Mouse (Mus musculus): Measurements from ENCODE around the gene Xylt2. TPM values are rescaled to one million over a fixed set of nuclear protein-coding genes. Genes with fewer than 3 reads are reported as not detected.
"Not testable (repeated sequence)": the region's sequence is repeated elsewhere in the genome, so short reads cannot be mapped to it uniquely, and the experiment has no call there.

Xylt2 gene
- polyA plus RNA-seq, 1 experiment from 2014 or later = 15.4 TPM

DNA sequence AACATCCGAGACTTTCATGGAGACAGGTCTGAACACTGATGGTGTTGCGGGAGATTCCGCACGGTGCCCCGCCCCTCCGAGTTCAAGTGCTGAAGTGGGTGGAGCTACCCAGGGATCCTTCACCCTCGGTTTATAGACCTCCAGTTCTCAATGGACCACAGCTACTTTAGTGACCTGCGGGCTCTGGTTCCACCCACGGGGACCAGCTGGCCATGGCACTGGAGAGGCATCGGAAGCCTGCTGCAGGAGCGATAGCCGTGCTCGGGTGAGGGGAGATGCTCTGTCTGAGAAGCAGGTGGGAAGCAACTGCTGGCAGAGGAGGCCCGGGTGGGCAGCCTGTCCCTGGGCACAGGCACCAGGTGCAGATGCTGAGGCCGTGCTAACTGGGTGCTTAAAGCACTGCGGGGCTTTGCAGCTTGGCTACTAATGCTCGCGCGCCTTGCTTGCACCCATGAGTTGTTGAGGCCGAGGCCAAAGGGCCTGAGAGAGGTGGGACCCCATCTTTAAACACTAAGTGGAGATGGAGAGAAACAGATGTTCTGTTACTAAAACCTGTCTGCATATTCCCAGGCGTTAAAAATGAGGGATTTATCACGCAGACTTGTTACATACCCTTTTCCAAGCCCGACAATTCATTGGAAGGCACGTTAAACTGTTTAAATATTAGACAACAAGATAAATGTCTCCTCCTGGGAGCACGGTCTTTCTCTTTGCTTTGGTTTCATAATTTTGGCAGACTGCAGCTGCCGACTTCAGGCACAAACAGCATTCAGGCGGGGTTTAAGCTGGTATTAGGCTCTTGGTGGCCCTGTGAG, 24.3 kb upstream of the Xylt2 start:
- Histone ChIP-seq H3K36me3 (no peaks in the 10 kb centered on the region), H3K27ac (replicated peaks) (no peak overlapping the region), H3K4me1 (peaks cover 9% of the 10 kb centered on the region), H3K4me2 (peak overlapping the region; percentile 29), H3K4me3 (replicated peaks) (no peak overlapping the region), H3K9me3 (replicated peaks) (no peaks in the 10 kb centered on the region), H3K27me3 (replicated peaks) (no peaks in the 10 kb centered on the region), H3K9ac (replicated peaks) (0 out of 2 replicates have a peak overlapping the region, but pooled peaks have one; percentile 7)
- 43% methylated on average over 27 of the region's 27 CpGs for WGBS
- ATAC-seq (ENCODE audit: low FRiP score) = no peak

DNA sequence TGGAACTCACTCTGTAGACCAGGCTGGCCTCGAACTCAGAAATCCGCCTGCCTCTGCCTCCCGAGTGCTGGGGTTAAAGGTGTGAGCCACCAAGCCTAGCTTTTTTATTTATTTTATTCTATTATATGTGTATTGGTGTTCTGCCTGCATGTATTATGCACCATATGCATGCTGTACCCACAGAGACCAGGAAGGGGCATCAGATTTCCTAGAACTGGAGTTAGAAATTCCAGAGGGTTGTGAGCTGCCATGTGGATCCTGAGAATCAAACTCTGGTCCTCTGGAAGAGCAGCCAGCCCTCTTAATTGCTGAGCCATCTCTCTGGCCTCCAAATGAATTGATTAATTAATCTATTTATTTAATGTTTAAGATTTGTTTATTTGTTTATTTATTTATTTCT, 22.1 kb upstream of the Xylt2 start:
- 94% methylated on average over 3 of the region's 3 CpGs for WGBS
- H3K27ac ChIP-seq (replicated peaks) = no peak overlapping the region
- no peaks in the 10 kb centered on the region for H3K36me3 ChIP-seq
- no peak for ATAC-seq (ENCODE audit: low FRiP score)
- no peak overlapping the region for H3K4me3 ChIP-seq (replicated peaks)
- no peaks in the 10 kb centered on the region for H3K9me3 ChIP-seq (replicated peaks)
- H3K9ac ChIP-seq (replicated peaks) = no peak overlapping the region
- H3K4me2 ChIP-seq = no peak overlapping the region
- H3K4me1 ChIP-seq = peaks cover 9% of the 10 kb centered on the region
- no peaks in the 10 kb centered on the region for H3K27me3 ChIP-seq (replicated peaks)

DNA sequence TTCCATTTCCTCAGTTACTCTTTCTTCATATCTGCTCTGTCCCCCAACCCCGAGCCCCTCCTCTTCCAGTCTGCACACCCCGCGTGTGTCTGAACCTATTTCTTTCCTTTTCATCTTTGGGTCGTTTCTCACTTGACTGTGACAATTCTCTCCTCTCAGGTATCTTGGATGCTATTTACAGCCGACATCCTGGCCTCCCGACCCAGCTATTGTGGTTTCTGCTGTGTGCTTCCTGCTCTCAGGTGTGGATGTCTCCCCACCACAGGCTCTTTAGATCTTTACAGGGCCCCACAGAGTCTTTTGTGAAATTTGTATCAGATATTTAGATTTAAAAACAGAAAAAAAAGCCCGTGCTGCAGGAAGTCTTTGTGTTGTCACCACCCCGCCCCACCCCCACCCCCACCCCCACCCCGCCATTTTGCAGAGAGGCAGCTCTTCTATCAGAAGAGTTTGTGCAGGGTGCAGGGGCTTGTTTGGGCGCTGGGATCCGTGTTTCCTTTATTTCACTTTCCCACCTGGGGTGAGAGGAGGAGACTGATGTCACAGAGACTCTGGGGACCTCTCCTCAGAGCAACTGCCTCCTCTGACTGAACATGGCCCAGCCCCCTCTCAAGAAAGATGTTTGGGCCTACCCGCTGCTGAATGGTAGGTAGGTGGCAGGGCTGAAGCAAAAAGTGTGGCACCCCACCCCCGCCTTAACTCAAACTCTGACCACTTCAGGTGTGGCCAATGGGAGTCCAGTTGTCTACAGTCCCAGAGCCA, 20.6 kb upstream of the Xylt2 start:
- no peaks in the 10 kb centered on the region for H3K9me3 ChIP-seq (replicated peaks)
- no peaks in the 10 kb centered on the region for H3K27me3 ChIP-seq (replicated peaks)
- no peak overlapping the region for H3K9ac ChIP-seq (replicated peaks)
- ATAC-seq (ENCODE audit: low FRiP score) = no peak
- H3K4me1 ChIP-seq = peaks cover 9% of the 10 kb centered on the region
- H3K4me3 ChIP-seq (replicated peaks) = no peak overlapping the region
- H3K36me3 ChIP-seq = no peaks in the 10 kb centered on the region
- 54% methylated on average over 13 of the region's 13 CpGs for WGBS
- no peak overlapping the region for H3K4me2 ChIP-seq
- no peak overlapping the region for H3K27ac ChIP-seq (replicated peaks)

DNA sequence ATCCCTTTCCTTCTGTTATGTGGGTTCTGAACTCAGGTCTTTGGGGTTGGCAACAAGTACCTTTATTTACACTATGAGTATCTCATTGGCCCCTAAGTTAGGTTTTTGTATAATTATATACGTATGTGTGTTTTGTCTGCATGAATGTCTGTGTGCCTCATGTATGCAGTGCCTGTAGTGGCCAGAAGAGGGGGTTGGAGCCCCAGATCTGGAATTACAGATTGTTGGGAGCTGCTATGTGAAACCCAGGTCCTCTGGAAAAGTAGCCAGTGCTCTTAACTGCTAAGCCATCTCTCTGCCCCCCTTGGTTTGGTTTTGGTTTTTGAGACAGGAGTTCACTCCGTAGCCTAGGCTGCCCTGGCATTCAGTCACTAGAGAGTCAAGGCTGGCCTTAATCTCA, 19.8 kb upstream of the Xylt2 start:
- Histone ChIP-seq H3K4me3 (replicated peaks) (no peak overlapping the region), H3K27me3 (replicated peaks) (no peaks in the 10 kb centered on the region), H3K9ac (replicated peaks) (no peak overlapping the region), H3K4me2 (no peak overlapping the region), H3K36me3 (no peaks in the 10 kb centered on the region), H3K27ac (replicated peaks) (no peak overlapping the region), H3K4me1 (peaks cover 9% of the 10 kb centered on the region), H3K9me3 (replicated peaks) (no peaks in the 10 kb centered on the region)
- ATAC-seq (ENCODE audit: low FRiP score) = no peak
- 98% methylated on average over 2 of the region's 2 CpGs for WGBS

GRCm38 (mm10) chr11:94695508-94695907, 18.2 kb upstream of the Xylt2 start:
- no peaks in the 10 kb centered on the region for H3K27me3 ChIP-seq (replicated peaks)
- H3K4me1 ChIP-seq = no peaks in the 10 kb centered on the region
- H3K9me3 ChIP-seq (replicated peaks) = no peaks in the 10 kb centered on the region
- H3K27ac ChIP-seq (replicated peaks) = no peak overlapping the region
- 86% methylated on average over 6 of the region's 6 CpGs for WGBS
- no peak for ATAC-seq (ENCODE audit: low FRiP score)
- no peak overlapping the region for H3K4me3 ChIP-seq (replicated peaks)
- H3K36me3 ChIP-seq = no peaks in the 10 kb centered on the region
- H3K9ac ChIP-seq (replicated peaks) = no peak overlapping the region
- H3K4me2 ChIP-seq = no peak overlapping the region

- not testable (repeated sequence) for H3K27me3 ChIP-seq (replicated peaks); H3K4me3 ChIP-seq (replicated peaks); H3K9ac ChIP-seq (replicated peaks); ATAC-seq (ENCODE audit: low FRiP score); H3K4me1 ChIP-seq; H3K4me2 ChIP-seq; H3K9me3 ChIP-seq (replicated peaks); H3K27ac ChIP-seq (replicated peaks); H3K36me3 ChIP-seq
Measured at GRCm38 (mm10) chr11:94692502-94692901, 15.2 kb upstream of the Xylt2 start.

DNA sequence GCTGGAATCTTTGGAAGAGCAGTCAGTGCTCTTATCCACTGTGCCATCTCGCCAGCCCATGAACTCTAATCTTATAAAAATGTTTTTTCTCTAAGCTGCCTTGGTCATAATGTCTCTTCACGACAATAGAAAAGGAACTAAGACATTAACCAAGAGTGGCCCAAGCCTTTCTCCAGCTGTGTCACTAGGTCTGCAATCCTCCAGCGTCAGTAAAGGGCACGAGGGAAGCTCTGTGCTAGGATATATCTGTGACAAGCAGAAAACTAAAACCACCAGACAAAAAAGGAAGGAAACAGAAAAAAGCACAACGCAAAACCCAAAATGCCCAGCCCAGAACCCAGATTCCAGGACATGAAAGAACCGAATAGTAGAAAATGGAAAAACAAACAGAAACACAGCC, 9.9 kb upstream of the Xylt2 start:
- no peaks in the 10 kb centered on the region for H3K27me3 ChIP-seq (replicated peaks)
- WGBS = 84% methylated on average over 6 of the region's 6 CpGs

GRCm38 (mm10) chr11:94682427-94682826, 5.1 kb upstream of the Xylt2 start:
- Histone ChIP-seq H3K4me2 (no peak overlapping the region), H3K9ac (replicated peaks) (no peak overlapping the region), H3K4me1 (peaks cover 9% of the 10 kb centered on the region), H3K27me3 (replicated peaks) (no peaks in the 10 kb centered on the region), H3K27ac (replicated peaks) (no peak overlapping the region), H3K36me3 (no peaks in the 10 kb centered on the region), H3K9me3 (replicated peaks) (no peaks in the 10 kb centered on the region), H3K4me3 (replicated peaks) (no peak overlapping the region)
- WGBS = 84% methylated on average over 7 of the region's 7 CpGs
- no peak for ATAC-seq (ENCODE audit: low FRiP score)

More for the DNA sequence above, 9.9 kb upstream of the Xylt2 start:
- Histone ChIP-seq H3K9ac (replicated peaks) (no peak overlapping the region), H3K4me3 (replicated peaks) (no peak overlapping the region), H3K27ac (replicated peaks) (no peak overlapping the region), H3K9me3 (replicated peaks) (no peaks in the 10 kb centered on the region), H3K36me3 (no peaks in the 10 kb centered on the region), H3K4me1 (no peaks in the 10 kb centered on the region), H3K4me2 (no peak overlapping the region)
- ATAC-seq (ENCODE audit: low FRiP score) = no peak

DNA sequence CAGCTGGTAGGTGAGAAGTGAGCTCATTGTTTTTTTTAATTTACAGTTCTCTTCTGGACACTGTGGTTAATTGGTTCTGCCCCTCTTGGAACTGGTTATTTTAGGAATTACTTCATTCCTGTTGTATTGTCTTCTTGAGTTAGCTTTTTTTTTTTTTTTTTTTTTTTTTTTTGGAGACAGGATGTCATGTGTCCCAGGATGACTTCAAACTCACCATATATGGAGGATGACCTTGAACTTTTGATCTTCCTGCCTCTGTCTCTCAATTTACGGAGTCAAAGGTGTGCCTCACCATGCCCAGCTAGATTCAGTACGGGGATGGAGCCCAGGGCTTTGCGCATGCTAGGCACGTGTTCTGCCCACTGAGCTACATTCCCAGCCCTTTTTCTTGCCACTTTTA, 4.3 kb upstream of the Xylt2 start:
- ATAC-seq (ENCODE audit: low FRiP score) = no peak
- no peak overlapping the region for H3K27ac ChIP-seq (replicated peaks)

DNA sequence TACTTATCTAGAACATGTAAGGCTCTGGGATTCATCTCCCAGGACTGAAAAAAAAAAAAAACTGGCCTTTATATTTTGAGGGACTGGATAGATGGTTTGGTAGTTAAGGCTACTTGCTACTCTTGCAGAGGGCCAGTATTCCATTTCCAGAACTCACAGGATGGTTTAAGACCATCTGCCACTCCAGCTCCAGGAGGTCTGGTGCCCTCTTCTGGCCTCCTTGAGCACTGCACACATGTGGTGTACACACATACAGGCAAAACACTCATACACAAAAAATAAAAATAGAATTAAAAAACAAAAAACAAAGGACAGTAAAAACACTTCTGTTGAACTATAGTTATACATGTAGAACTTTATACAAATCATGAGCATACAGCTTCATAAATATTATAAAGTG, 3.3 kb upstream of the Xylt2 start:
- no peak for ATAC-seq (ENCODE audit: low FRiP score)
- H3K36me3 ChIP-seq = no peaks in the 10 kb centered on the region
- H3K4me2 ChIP-seq = no peak overlapping the region
- H3K4me3 ChIP-seq (replicated peaks) = no peak overlapping the region
- no peaks in the 10 kb centered on the region for H3K27me3 ChIP-seq (replicated peaks)
- H3K9me3 ChIP-seq (replicated peaks) = no peaks in the 10 kb centered on the region
- peaks cover 20% of the 10 kb centered on the region for H3K4me1 ChIP-seq
- H3K9ac ChIP-seq (replicated peaks) = no peak overlapping the region
- no peak overlapping the region for H3K27ac ChIP-seq (replicated peaks)

More for the DNA sequence above, 4.3 kb upstream of the Xylt2 start:
- no peaks in the 10 kb centered on the region for H3K36me3 ChIP-seq
- H3K4me3 ChIP-seq (replicated peaks) = no peak overlapping the region
- no peaks in the 10 kb centered on the region for H3K27me3 ChIP-seq (replicated peaks)
- H3K4me2 ChIP-seq = no peak overlapping the region
- WGBS = 88% methylated on average over 4 of the region's 4 CpGs
- no peaks in the 10 kb centered on the region for H3K9me3 ChIP-seq (replicated peaks)
- peaks cover 10% of the 10 kb centered on the region for H3K4me1 ChIP-seq
- no peak overlapping the region for H3K9ac ChIP-seq (replicated peaks)

DNA sequence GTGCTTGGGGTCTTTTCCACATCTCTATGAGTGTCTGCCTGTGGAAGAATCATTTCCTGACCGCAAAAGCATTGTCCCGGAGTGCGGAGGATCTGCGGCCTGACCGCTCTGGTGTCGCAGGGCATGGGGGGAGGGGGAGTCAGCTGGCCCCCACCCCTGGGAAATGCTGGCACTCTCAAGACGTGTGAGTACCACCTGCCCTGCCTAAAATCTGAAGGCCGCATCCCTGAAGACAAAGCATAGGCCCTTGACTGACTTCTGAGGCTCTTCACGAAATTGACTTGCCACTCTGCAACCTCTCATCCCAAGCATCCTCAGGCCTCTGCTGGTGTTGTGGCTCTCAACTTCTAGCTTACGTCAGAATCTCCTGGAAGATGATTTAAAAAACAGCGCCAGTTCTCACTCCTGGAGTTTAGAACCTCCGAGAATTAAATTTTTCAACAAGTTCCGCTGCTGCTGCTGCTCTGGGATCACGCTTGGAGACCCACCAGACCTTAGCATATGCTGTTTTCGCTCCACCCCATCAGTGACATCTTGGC, 361 bp upstream of the Xylt2 start:
- H3K9ac ChIP-seq (replicated peaks) = peak overlapping the region; percentile 44; the same call in 1 of the 2 replicates
- H3K4me2 ChIP-seq = peak overlapping the region; percentile 80
- ATAC-seq (ENCODE audit: low FRiP score) = no peak
- H3K36me3 ChIP-seq = no peaks in the 10 kb centered on the region
- peak overlapping the region; percentile 91 for H3K27ac ChIP-seq (replicated peaks)
- H3K27me3 ChIP-seq (replicated peaks) = no peaks in the 10 kb centered on the region
- H3K4me3 ChIP-seq (replicated peaks) = peak overlapping the region; percentile 81
- peaks cover 38% of the 10 kb centered on the region for H3K4me1 ChIP-seq
- H3K9me3 ChIP-seq (replicated peaks) = no peaks in the 10 kb centered on the region
- WGBS = 33% methylated on average over 15 of the region's 15 CpGs

GRCm38 (mm10) chr11:94676308-94676707, 1.0 kb downstream of the Xylt2 start:
- ATAC-seq (ENCODE audit: low FRiP score) = no peak
- H3K27me3 ChIP-seq (replicated peaks) = no peaks in the 10 kb centered on the region
- H3K27ac ChIP-seq (replicated peaks) = peak overlapping the region; percentile 91
- 45% methylated on average over 4 of the region's 4 CpGs for WGBS
- H3K4me1 ChIP-seq = peaks cover 49% of the 10 kb centered on the region
- H3K9me3 ChIP-seq (replicated peaks) = no peaks in the 10 kb centered on the region
- peak overlapping the region; percentile 81 for H3K4me3 ChIP-seq (replicated peaks)
- H3K4me2 ChIP-seq = peak overlapping the region; percentile 80
- H3K36me3 ChIP-seq = no peaks in the 10 kb centered on the region
- H3K9ac ChIP-seq (replicated peaks) = peak overlapping the region; percentile 80

Data from neural tube, embryonic 15.5 days (tissue).